Mouse (Mus musculus): ENCODE results near the gene Mturn. TPM values are rescaled to one million over a fixed set of nuclear protein-coding genes. Genes with fewer than 3 reads are reported as not detected.

Mturn gene
- polyA plus RNA-seq, 1 experiment, result 41.2 TPM

GRCm38 (mm10) chr6:54688467-54689323 lies 7.3 kb downstream of the Mturn start:
- 87% methylated on average over 18 of the region's 18 CpGs for WGBS
- H3K4me1 ChIP-seq (ENCODE audit: control insufficient read depth, insufficient read depth, low read length), result peaks cover 9% of the 10 kb centered on the region
- TF ChIP-seq CTCF (IDR thresholded peaks at IDR 0.05; ENCODE audit: borderline replicate concordance, insufficient read depth, low read depth, low read length) (no peak), POLR2A (IDR thresholded peaks at IDR 0.05; ENCODE audit: borderline replicate concordance, insufficient read depth, low read length) (no peak)
- no peak overlapping the region for H3K27ac ChIP-seq (ENCODE audit: insufficient read depth, low read length)
- no peak overlapping the region for H3K4me3 ChIP-seq (replicated peaks; ENCODE audit: insufficient read depth, low read depth, low read length)
- H3K27me3 ChIP-seq (ENCODE audit: control insufficient read depth, insufficient read depth, low read length), result no peaks in the 10 kb centered on the region
- DNase-seq, result no peak

- DNase-seq, result no peak
- TF ChIP-seq CTCF (IDR thresholded peaks at IDR 0.05; ENCODE audit: borderline replicate concordance, insufficient read depth, low read depth, low read length) (no peak), POLR2A (IDR thresholded peaks at IDR 0.05; ENCODE audit: borderline replicate concordance, insufficient read depth, low read length) (no peak)
- no peak overlapping the region for H3K4me3 ChIP-seq (replicated peaks; ENCODE audit: insufficient read depth, low read depth, low read length)
- peaks cover 9% of the 10 kb centered on the region for H3K4me1 ChIP-seq (ENCODE audit: control insufficient read depth, insufficient read depth, low read length)
- no peak overlapping the region for H3K27ac ChIP-seq (ENCODE audit: insufficient read depth, low read length)
- no peaks in the 10 kb centered on the region for H3K27me3 ChIP-seq (ENCODE audit: control insufficient read depth, insufficient read depth, low read length)
- WGBS, result 82% methylated on average over 7 of the region's 7 CpGs
Observed at GRCm38 (mm10) chr6:54689686-54690085, 8.3 kb downstream of the Mturn start.

GRCm38 (mm10) chr6:54690838-54691237 lies 9.4 kb downstream of the Mturn start:
- Histone ChIP-seq H3K27ac (ENCODE audit: insufficient read depth, low read length) (no peak overlapping the region), H3K4me3 (replicated peaks; ENCODE audit: insufficient read depth, low read depth, low read length) (no peak overlapping the region), H3K27me3 (ENCODE audit: control insufficient read depth, insufficient read depth, low read length) (no peaks in the 10 kb centered on the region), H3K4me1 (ENCODE audit: control insufficient read depth, insufficient read depth, low read length) (peaks cover 9% of the 10 kb centered on the region)
- TF ChIP-seq CTCF (IDR thresholded peaks at IDR 0.05; ENCODE audit: borderline replicate concordance, insufficient read depth, low read depth, low read length) (no peak), POLR2A (IDR thresholded peaks at IDR 0.05; ENCODE audit: borderline replicate concordance, insufficient read depth, low read length) (no peak)
- WGBS, result 90% methylated on average over 13 of the region's 13 CpGs
- DNase-seq, result no peak

- Histone ChIP-seq H3K27ac (ENCODE audit: insufficient read depth, low read length) (no peak overlapping the region), H3K27me3 (ENCODE audit: control insufficient read depth, insufficient read depth, low read length) (no peaks in the 10 kb centered on the region), H3K4me3 (replicated peaks; ENCODE audit: insufficient read depth, low read depth, low read length) (no peak overlapping the region), H3K4me1 (ENCODE audit: control insufficient read depth, insufficient read depth, low read length) (peaks cover 9% of the 10 kb centered on the region)
- no peak for DNase-seq
- WGBS, result 63% methylated on average over 14 of the region's 14 CpGs
- no peak for TF ChIP-seq POLR2A (IDR thresholded peaks at IDR 0.05; ENCODE audit: borderline replicate concordance, insufficient read depth, low read length)
- no peak for TF ChIP-seq CTCF (IDR thresholded peaks at IDR 0.05; ENCODE audit: borderline replicate concordance, insufficient read depth, low read depth, low read length)
Observed at GRCm38 (mm10) chr6:54691368-54692116, 10.1 kb downstream of the Mturn start.

- Histone ChIP-seq H3K4me3 (replicated peaks; ENCODE audit: insufficient read depth, low read depth, low read length) (no peak overlapping the region), H3K27me3 (ENCODE audit: control insufficient read depth, insufficient read depth, low read length) (no peaks in the 10 kb centered on the region), H3K27ac (ENCODE audit: insufficient read depth, low read length) (no peak overlapping the region), H3K4me1 (ENCODE audit: control insufficient read depth, insufficient read depth, low read length) (peaks cover 9% of the 10 kb centered on the region)
- 39% methylated on average over 1 of the region's 1 CpGs for WGBS
- TF ChIP-seq POLR2A (IDR thresholded peaks at IDR 0.05; ENCODE audit: borderline replicate concordance, insufficient read depth, low read length) (no peak), CTCF (IDR thresholded peaks at IDR 0.05; ENCODE audit: borderline replicate concordance, insufficient read depth, low read depth, low read length) (no peak)
- no peak for DNase-seq
Observed at GRCm38 (mm10) chr6:54692201-54692600, 10.8 kb downstream of the Mturn start.

GRCm38 (mm10) chr6:54693286-54693685 lies 11.9 kb downstream of the Mturn start:
- 90% methylated on average over 6 of the region's 6 CpGs for WGBS
- H3K27me3 ChIP-seq (ENCODE audit: control insufficient read depth, insufficient read depth, low read length), result no peaks in the 10 kb centered on the region
- no peak for TF ChIP-seq POLR2A (IDR thresholded peaks at IDR 0.05; ENCODE audit: borderline replicate concordance, insufficient read depth, low read length)
- no peak for TF ChIP-seq CTCF (IDR thresholded peaks at IDR 0.05; ENCODE audit: borderline replicate concordance, insufficient read depth, low read depth, low read length)
- no peak overlapping the region for H3K4me3 ChIP-seq (replicated peaks; ENCODE audit: insufficient read depth, low read depth, low read length)
- no peak for DNase-seq
- H3K4me1 ChIP-seq (ENCODE audit: control insufficient read depth, insufficient read depth, low read length), result peaks cover 9% of the 10 kb centered on the region
- H3K27ac ChIP-seq (ENCODE audit: insufficient read depth, low read length), result no peak overlapping the region

- Histone ChIP-seq H3K27ac (ENCODE audit: insufficient read depth, low read length) (no peak overlapping the region), H3K27me3 (ENCODE audit: control insufficient read depth, insufficient read depth, low read length) (no peaks in the 10 kb centered on the region), H3K4me3 (replicated peaks; ENCODE audit: insufficient read depth, low read depth, low read length) (peak overlapping the region; percentile 62), H3K4me1 (ENCODE audit: control insufficient read depth, insufficient read depth, low read length) (peaks cover 4% of the 10 kb centered on the region; the same call in 1 of the 2 replicates)
- no peak for TF ChIP-seq POLR2A (IDR thresholded peaks at IDR 0.05; ENCODE audit: borderline replicate concordance, insufficient read depth, low read length)
- no peak for TF ChIP-seq CTCF (IDR thresholded peaks at IDR 0.05; ENCODE audit: borderline replicate concordance, insufficient read depth, low read depth, low read length)
- peak in 1 of 2 experiments; percentile 11 for DNase-seq
- WGBS, result 15% methylated on average over 24 of the region's 24 CpGs
Observed at GRCm38 (mm10) chr6:54698691-54699476, 17.5 kb downstream of the Mturn start.

All from cerebellum, adult 2 months (tissue).